Mouse (Mus musculus): Measurements from ENCODE around the gene Tiam2.

Tiam2 gene

DNA sequence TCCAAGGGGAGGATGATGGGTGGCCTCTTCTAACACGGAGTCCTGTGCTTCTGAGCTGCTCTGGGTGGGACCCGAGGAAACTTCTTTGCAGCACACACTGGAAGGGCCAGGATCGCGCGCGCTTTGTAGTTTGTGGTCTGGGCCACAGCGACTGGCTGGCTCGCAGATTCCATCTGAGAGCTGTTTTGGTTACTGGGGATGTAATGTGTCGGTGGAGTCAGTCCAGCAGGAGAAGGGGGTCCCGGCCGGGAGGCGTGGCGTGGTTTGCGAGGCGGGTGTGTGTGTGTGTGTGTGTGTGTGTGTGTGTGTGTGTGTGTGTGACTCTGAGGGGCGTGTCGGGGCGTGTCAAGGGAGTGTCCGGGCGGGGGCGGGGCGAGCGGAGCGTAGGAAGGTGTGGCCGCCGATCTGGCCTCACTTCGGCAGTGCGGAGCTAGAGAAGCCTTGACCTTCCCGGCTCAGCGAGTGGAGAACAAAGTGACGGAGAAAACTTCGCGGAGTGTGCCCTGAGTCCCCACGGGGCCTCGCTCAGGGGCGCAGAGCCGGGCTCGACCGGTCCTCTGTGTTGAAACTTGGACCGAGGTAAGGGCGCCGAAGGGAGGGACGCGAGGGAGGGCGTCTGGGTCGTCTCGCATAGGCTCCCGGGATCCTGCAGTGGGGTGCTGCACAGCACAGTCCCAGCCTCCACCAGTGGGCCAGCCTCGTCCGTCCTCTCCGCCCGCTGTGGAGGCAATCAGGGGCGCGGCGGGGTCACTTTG, at the start of gene Tiam2:
TSS of gene Tiam2 (plus strand) at position 426 of the 755 bp plus-strand sequence.
- no peak for DNase-seq

DNA sequence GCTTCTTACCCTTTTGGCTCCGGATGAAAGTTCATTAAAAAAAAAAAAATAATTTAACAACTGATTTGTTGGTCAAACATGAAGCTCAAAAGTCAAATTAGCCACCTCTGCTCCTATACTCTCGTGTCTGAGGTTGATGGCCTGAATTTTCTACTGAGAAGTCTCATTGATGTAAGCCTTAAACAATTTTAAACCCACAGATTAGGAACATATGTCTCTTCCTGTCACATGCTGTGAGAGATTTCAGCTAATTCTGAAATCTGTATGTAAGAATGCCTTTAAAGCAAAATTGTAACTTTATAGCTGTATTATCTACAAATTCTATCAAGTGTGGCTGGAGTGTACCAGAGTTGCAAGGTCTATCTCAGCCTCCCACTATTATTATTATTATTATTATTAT, 46.1 kb upstream of the Tiam2 start:
- no peak for DNase-seq

GRCm38 (mm10) chr17:3281939-3282338, 44.4 kb upstream of the Tiam2 start:
- no peak for DNase-seq

- peak; percentile 26 for DNase-seq
These were observed 41.2 kb upstream of the Tiam2 start for GRCm38 (mm10) chr17:3285030-3285671.

GRCm38 (mm10) chr17:3286123-3286825, 40.1 kb upstream of the Tiam2 start:
- no peak for DNase-seq

- DNase-seq: peak; percentile 51
These were observed 38.0 kb upstream of the Tiam2 start for GRCm38 (mm10) chr17:3288341-3288740.

DNA sequence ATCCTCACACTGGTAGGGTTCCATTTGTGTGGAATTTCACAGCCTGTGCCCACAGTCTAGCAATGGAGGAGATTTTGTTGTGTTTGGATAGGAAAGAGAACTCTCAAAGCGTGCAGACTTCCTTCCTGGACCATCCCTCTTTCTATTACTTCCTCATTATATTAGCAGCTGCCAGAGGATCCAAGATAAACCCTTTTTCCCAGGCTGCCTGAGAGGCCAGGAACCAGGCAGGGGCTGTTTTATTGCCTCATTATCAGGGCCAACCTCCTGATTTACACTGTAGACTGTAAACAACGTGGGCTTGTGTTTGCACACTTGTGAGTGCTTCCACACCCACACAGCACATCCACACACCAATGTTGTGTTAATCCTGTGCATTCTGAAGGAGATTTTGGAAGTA, 31.3 kb upstream of the Tiam2 start:
- DNase-seq: no peak

- DNase-seq: no peak
These were observed 26.9 kb upstream of the Tiam2 start for GRCm38 (mm10) chr17:3299487-3299886.

DNA sequence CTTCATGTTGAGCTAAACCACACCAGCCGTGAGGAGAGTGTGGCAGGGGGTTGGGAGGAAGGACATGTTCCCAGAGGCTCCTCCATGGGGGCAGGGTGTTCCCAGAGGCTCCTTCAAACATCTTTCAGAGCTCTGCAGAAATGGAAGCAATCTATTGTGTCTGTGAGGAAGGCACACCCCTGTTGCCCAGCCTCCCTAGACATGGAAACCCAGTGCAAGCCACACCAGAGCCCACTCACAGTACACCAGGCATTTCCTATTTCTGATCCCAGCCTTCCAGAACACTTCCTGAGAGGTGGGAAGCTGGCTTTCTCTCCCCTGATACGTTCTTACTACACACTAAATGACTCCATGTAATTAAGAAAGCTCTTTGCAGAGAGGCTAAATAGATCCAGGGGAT, 20.4 kb upstream of the Tiam2 start:
- no peak for DNase-seq

DNA sequence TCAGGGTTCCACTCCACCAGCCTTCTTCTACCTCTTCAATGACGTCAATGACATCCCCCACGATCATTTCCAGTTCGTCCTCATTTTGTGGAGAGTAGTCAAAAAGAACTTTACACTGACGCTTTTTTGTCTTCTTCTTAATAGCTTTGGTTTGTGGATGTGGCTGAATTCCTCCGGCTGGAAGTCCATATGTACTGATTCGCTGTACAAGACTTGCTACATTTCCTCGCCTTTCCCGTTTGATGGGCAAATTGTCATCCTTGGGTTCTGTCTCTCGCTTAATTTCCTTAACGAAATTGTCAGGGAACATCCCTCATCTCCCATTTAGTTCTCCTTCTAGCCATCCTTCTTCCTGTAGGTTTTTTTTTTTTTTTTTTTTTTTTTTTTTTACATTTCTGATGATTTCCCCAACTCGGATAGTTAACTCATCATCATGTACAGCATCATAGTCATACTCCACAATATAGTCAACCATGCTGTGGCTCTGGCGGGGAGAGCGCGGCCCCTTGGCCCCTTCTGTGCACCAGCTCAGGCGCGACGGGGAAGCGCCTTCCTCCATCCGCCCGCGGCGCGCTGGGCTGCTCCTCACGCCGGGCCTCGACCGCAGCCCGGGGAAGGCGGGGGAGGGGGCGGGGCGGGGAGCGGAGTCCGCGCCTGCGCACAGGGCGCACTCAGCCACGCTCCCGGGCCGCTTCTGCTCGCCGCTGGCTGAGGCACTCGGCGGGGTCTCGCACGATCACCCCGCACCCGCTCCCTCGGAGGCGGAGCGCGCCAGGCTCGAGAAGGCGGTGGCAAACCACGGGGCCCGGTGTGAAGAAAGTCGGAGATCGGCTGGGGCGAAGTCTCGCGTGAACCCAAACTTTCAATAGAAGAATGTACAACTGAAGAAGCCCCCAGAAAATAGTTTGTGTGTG, 12.4 kb upstream of the Tiam2 start:
- peak; percentile 39 for DNase-seq

DNA sequence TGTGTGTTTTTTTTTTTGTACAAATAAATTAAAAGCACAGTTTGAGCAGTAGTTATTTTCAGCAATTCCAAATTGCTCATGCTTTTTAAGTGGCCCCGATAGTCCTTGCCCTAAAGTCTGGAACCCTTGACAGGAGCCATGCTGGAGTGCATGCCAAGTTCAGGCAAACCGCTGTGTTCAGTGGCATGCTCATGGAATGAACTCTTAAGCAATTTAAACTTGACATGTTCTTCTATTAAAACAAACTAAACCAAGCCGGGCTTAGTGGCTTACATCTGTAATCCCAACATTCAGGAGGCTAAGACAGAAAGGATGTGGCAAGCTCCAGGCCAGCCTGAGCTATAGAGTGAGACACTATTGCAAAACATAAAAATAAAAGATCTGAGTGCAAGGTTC, 11.8 kb upstream of the Tiam2 start:
- no peak for DNase-seq

GRCm38 (mm10) chr17:3315581-3315980, 10.8 kb upstream of the Tiam2 start:
- DNase-seq: no peak

DNA sequence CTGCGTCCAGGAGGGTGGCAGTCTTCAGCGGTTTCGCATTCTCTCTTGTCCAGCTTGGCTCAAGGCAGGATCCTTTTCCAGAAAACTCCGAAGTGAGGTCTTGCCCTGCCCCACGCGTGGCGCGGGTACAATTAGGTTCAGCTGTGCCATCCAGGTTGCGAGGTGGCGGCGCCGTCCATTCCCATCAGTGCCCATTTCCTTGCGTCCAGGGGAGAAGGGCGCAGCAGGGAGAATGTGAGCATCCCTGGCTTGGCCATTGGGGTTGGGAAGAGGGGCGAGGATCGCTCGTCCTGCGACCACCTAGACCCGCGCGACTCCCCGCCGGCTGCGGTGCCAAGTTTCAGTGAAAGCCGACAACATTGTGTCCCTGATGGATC, 518 bp downstream of the Tiam2 start:
- DNase-seq: no peak

DNA sequence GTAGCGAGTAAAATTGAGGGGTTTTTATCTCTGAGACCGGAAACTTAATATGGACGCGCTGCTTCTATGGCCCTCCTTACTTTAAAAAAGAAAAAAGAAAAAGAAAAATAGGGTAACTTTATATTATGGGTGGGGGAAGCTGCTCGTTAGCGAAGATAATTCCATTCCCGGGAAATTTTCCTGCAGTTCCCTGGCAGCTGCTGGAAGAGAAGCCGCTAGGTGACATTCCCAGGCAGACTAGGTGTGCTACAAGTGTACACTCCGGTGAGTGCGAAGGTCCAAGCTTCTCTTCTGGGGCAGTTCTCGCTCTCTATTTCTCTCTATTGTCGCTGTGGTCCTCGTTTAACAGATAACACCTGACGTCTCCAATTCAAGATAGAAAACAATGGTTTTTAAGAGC, 962 bp downstream of the Tiam2 start:
- no peak for DNase-seq

DNA sequence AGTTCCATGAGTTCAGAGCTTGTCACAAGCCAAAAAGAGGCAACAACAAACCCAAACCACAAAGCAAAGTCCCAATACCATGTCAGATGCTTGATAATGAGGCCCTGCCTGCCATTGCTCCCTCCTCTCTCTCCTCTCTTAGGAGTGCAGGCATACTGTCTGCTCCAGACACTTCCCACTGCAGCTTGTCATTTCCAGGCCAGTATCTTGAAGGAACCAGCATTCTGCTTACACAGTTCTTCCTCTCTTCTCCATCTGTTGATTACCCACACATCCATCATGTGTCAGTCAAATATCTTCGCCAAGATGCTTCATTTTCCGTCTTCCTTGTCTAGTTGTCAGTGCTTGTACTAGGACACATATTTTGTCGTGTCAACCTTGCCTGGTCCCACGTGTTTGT, 2.4 kb downstream of the Tiam2 start:
- DNase-seq: peak; percentile 51

GRCm38 (mm10) chr17:3329429-3329828, 3.1 kb downstream of the Tiam2 start:
- no peak for DNase-seq

DNA sequence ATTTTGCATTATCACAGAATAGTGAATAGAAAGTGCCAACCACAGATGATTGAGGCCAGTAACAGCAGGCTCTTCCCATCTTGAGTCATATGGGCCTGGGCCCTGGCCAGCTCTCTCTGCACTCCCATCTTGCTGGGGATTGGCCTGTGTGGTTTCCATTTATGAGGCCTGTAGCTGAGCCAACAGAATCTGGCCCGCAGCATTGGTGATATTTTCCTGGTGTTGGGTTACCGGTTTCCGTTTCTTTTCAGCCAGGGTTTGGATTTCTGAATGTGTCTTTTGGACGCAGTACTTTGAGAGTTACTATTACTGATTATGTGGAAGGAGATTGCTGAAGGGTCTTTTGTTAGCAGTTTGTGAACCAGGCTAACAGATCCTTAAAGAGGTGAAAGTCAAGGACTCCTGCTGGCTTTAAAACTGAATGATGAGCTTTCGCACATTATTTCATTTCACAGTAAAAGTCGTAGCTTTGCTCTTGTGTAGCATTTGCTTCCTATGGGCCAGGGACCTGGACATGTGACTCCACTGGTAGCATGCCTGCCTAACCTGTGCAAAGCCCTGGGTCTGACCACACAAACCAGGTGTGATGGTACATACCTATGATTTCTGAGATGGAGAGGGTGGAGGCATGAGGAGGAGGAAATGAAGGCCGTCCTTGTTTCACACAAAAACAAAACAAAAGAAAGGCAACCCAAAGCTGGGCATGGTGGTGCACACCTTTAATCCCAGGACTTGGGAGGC, 5.5 kb downstream of the Tiam2 start:
- DNase-seq: peak; percentile 77

DNA sequence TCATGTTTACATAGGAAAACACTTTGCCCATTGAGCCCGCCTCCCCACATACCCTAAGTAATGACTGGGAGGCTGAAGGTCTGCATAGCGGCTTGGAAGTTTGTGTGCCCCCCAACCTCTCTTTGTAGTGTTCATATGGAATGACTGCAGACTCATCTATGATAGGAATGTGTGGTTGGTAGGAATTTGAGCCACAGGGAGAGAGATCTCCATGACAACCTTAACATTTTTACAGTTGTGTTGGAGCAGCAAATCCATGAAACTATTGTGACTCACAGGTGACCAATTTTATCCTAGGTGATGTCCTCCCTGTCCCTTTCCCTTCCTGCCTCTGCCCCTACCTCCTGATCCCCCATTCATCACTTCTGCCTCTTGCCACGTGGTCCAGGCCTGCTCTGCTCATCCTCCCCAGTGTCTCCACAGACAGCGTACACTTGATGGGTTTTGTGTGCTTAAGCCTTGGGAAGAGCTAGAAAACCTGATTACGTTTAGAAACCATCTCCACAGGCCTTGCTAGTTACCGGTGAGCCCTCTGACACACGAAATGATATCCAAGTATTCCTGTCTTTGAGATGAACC, 9.9 kb downstream of the Tiam2 start:
- DNase-seq: no peak

- DNase-seq: no peak
These were observed 10.6 kb downstream of the Tiam2 start for GRCm38 (mm10) chr17:3336887-3337524.

DNA sequence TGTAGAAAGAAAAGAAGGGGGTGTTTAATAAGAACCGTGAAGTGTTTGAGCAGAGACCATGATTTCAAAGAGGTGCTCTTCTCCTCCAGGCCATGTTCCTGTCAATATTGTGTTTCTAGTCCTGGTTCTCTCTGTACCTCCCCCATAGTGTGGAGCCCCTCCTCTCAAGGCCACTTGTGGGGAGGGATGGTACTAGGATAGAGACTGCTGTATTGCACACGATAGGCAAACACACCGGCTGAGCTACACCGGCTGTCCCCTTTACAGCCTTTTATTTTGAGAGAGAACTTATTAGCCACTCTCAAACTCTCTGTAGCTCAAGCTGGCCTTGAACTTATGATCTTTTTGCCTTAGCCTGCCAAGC, 11.1 kb downstream of the Tiam2 start:
- no peak for DNase-seq

DNA sequence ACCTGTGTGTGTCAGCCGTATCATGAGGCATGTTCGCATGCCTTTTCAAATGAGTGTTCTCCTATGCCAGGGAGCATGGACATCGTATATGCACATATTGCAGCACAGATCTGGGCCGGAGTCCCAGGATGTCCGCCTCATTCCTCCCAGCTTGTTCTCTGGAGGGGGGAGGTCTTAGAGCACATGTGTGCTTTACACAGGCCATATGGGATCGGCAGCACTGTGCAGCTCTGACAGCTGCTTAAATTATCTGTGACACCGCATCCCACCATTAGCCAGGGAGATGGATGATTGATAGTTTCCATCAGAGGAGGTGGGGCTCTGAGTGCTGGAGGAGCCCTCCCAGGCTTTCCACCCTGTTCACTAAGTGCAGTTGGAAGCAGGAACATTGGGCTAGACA, 12.4 kb downstream of the Tiam2 start:
- DNase-seq: peak; percentile 27
